Mouse (Mus musculus): Measurements from ENCODE around the gene Kctd14. TPM values are rescaled to one million over a fixed set of nuclear protein-coding genes. Genes with fewer than 3 reads are reported as not detected.

Kctd14 gene
- polyA plus RNA-seq, 1 experiment from 2014 or later: 1.4 TPM

GRCm38 (mm10) chr7:97446171-97446925 is 4.8 kb upstream of the Kctd14 start:
- Histone ChIP-seq H3K4me1 (peaks cover 12% of the 10 kb centered on the region), H3K9ac (no peak overlapping the region), H3K9me3 (peaks cover 9% of the 10 kb centered on the region), H3K4me3 (no peak overlapping the region), H3K4me2 (no peak overlapping the region), H3K27ac (replicated peaks) (peak overlapping the region; percentile 77), H3K36me3 (no peaks in the 10 kb centered on the region), H3K27me3 (replicated peaks) (no peaks in the 10 kb centered on the region)
- WGBS: 23% methylated on average over 6 of the region's 6 CpGs
- ATAC-seq (ENCODE audit: extremely low read depth, insufficient number of reproducible peaks, low FRiP score, low TSS enrichment): peak; percentile 63; the same call in 1 of the 2 replicates

DNA sequence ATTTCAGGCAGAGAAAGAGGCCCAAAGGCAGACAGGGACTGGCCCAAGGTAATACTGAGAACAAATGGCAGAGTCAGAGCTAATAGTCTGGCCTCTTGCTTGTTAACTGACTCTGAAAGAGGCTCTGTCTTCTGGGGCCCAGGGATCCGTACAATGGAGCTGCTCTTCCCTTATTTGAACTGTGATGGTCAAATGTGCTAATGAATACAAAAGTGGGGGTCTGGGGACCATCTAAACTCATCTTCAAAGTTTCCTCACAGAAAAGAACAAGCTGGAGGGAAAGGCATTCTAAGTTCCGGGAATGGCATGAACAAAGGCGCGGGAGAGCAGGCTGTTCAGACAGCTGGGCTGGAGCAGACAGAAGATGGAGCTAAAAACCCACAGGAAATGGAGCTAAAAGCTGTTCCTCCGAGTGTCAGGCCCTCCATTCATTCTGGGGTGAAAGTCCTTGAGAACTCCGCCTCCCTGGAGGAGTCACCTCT is 4.0 kb upstream of the Kctd14 start:
- H3K36me3 ChIP-seq: no peaks in the 10 kb centered on the region
- H3K27ac ChIP-seq (replicated peaks): peak overlapping the region; percentile 77
- H3K9me3 ChIP-seq: peaks cover 9% of the 10 kb centered on the region
- H3K4me1 ChIP-seq: peaks cover 12% of the 10 kb centered on the region
- no peak overlapping the region for H3K4me3 ChIP-seq
- no peak overlapping the region for H3K4me2 ChIP-seq
- no peak for ATAC-seq (ENCODE audit: extremely low read depth, insufficient number of reproducible peaks, low FRiP score, low TSS enrichment)
- 57% methylated on average over 6 of the region's 6 CpGs for WGBS
- no peaks in the 10 kb centered on the region for H3K27me3 ChIP-seq (replicated peaks)
- no peak overlapping the region for H3K9ac ChIP-seq

DNA sequence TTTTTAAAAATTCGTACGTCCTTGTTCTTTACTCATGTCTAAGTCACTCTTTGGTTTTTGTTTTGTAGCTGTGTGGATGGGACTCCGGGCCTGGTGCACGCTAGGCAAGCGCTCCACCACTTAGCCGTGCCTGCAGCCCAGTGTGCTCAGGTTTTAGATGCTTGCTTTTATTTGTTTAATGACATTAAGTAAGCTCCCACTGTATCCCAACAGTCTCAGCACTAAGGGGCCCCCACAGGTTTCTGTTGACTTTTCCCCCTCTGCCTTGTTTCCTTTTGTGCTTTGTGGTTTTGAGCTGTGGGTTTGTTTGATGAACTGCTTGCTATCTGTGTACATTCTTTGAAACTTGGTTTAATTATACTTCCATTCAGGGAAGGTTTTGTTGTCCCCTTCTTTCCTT is 1.1 kb downstream of the Kctd14 start:
- 83% methylated on average over 6 of the region's 6 CpGs for WGBS
- Histone ChIP-seq H3K27me3 (replicated peaks) (no peaks in the 10 kb centered on the region), H3K27ac (replicated peaks) (no peak overlapping the region), H3K36me3 (no peaks in the 10 kb centered on the region), H3K4me2 (no peak overlapping the region), H3K4me1 (peaks cover 14% of the 10 kb centered on the region), H3K4me3 (no peak overlapping the region), H3K9ac (no peak overlapping the region), H3K9me3 (peaks cover 9% of the 10 kb centered on the region)
- no peak for ATAC-seq (ENCODE audit: extremely low read depth, insufficient number of reproducible peaks, low FRiP score, low TSS enrichment)

GRCm38 (mm10) chr7:97453141-97453921 is 2.2 kb downstream of the Kctd14 start:
- Histone ChIP-seq H3K27ac (replicated peaks) (peak overlapping the region; percentile 36; the same call in 1 of the 2 replicates), H3K4me2 (peak overlapping the region; percentile 96), H3K27me3 (replicated peaks) (no peaks in the 10 kb centered on the region), H3K4me1 (peaks cover 14% of the 10 kb centered on the region), H3K36me3 (0 out of 2 replicates have a peak, but pooled peaks cover 3% of the 10 kb centered on the region), H3K9ac (peak overlapping the region; percentile 83), H3K4me3 (peak overlapping the region; percentile 60), H3K9me3 (peaks cover 9% of the 10 kb centered on the region)
- peak; percentile 25; the same call in 1 of the 2 replicates for ATAC-seq (ENCODE audit: extremely low read depth, insufficient number of reproducible peaks, low FRiP score, low TSS enrichment)
- 3% methylated on average over 27 of the region's 27 CpGs for WGBS

DNA sequence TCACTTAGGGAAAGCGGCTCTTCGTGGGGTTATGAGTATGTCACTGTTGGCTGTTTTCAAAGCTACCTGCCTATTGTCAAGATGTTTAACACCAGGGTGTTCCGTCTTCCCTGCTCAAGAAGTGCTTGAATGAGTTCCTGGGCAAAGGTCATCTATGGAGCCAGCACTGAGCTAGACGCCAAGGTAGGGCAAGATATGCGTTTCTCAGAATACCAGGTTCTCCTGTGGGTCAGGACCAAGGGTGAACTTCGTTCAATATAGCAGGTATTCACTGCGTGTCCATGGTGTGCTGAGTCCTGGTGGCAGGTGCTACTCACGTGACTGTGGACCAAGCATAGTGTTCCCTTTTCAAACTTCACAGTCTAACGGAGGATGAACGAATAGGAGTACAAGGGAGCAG is 3.7 kb downstream of the Kctd14 start:
- 86% methylated on average over 10 of the region's 10 CpGs for WGBS
- ATAC-seq (ENCODE audit: extremely low read depth, insufficient number of reproducible peaks, low FRiP score, low TSS enrichment): no peak
- Histone ChIP-seq H3K4me2 (no peak overlapping the region), H3K27me3 (replicated peaks) (no peaks in the 10 kb centered on the region), H3K4me3 (no peak overlapping the region), H3K27ac (replicated peaks) (no peak overlapping the region), H3K36me3 (0 out of 2 replicates have a peak, but pooled peaks cover 3% of the 10 kb centered on the region), H3K9me3 (no peaks in the 10 kb centered on the region), H3K4me1 (peaks cover 14% of the 10 kb centered on the region), H3K9ac (no peak overlapping the region)

- no peaks in the 10 kb centered on the region for H3K9me3 ChIP-seq
- no peak overlapping the region for H3K27ac ChIP-seq (replicated peaks)
- WGBS: 76% methylated on average over 3 of the region's 3 CpGs
- no peak overlapping the region for H3K4me3 ChIP-seq
- H3K4me2 ChIP-seq: no peak overlapping the region
- H3K4me1 ChIP-seq: peaks cover 14% of the 10 kb centered on the region
- H3K36me3 ChIP-seq: 0 out of 2 replicates have a peak, but pooled peaks cover 3% of the 10 kb centered on the region
- no peak overlapping the region for H3K9ac ChIP-seq
- no peak for ATAC-seq (ENCODE audit: extremely low read depth, insufficient number of reproducible peaks, low FRiP score, low TSS enrichment)
- no peaks in the 10 kb centered on the region for H3K27me3 ChIP-seq (replicated peaks)
These were observed 4.5 kb downstream of the Kctd14 start for GRCm38 (mm10) chr7:97455577-97455976.

- WGBS: 73% methylated on average over 5 of the region's 5 CpGs
- Histone ChIP-seq H3K9ac (no peak overlapping the region), H3K4me2 (no peak overlapping the region), H3K36me3 (no peaks in the 10 kb centered on the region), H3K4me3 (no peak overlapping the region), H3K4me1 (no peaks in the 10 kb centered on the region), H3K9me3 (no peaks in the 10 kb centered on the region), H3K27ac (replicated peaks) (no peak overlapping the region), H3K27me3 (replicated peaks) (no peaks in the 10 kb centered on the region)
- ATAC-seq (ENCODE audit: extremely low read depth, insufficient number of reproducible peaks, low FRiP score, low TSS enrichment): no peak
These were observed 21.9 kb downstream of the Kctd14 start for GRCm38 (mm10) chr7:97473001-97473400.

DNA sequence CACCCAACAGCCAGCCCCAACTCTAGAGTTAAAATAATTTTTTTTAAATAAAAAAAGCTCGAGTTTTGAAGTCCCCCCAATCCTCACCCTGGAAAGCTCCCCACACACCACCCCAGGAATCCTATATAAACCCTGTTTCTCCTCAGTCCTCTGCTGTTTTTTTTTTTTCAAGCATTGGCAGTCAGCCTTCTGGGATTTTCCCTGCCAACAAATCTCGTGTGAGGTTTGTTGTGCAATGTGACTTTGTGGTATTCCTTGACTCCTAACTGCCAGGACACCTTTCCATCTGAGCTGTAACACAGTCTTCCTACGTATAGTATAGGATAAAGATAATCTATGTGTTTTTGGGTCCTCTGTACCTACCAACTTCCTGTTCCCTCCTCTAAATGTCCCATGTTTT is 28.2 kb downstream of the Kctd14 start:
- ATAC-seq (ENCODE audit: extremely low read depth, insufficient number of reproducible peaks, low FRiP score, low TSS enrichment): no peak
- H3K36me3 ChIP-seq: no peaks in the 10 kb centered on the region
- H3K9ac ChIP-seq: no peak overlapping the region
- peaks cover 22% of the 10 kb centered on the region for H3K4me1 ChIP-seq
- no peak overlapping the region for H3K4me2 ChIP-seq
- no peaks in the 10 kb centered on the region for H3K27me3 ChIP-seq (replicated peaks)
- no peak overlapping the region for H3K27ac ChIP-seq (replicated peaks)
- H3K4me3 ChIP-seq: no peak overlapping the region
- WGBS: 43% methylated on average over 3 of the region's 3 CpGs
- H3K9me3 ChIP-seq: no peaks in the 10 kb centered on the region

DNA sequence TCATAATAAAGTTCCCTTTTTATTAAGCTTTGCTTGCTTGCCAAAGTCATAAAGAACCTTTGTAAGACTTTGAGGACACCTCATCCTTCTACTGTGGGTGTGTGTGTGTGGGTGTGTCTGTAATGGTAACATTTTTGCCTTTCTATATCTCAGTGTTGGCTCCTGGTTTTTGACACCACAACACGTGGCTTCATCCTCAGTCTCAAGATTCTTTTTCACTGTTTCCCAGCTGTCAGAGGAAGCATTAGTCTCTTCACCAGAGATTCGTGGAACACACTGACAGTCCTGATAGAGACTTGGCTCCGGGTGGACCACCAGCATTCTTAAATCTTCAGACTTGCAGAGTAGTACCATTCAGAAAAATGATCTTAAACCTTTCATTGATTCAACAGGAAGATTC is 29.2 kb downstream of the Kctd14 start:
- Histone ChIP-seq H3K9ac (peak overlapping the region; percentile 24; the same call in 1 of the 2 replicates), H3K27ac (replicated peaks) (no peak overlapping the region), H3K4me1 (peaks cover 22% of the 10 kb centered on the region), H3K4me3 (peak overlapping the region; percentile 67), H3K27me3 (replicated peaks) (no peaks in the 10 kb centered on the region), H3K9me3 (no peaks in the 10 kb centered on the region), H3K4me2 (peak overlapping the region; percentile 84), H3K36me3 (peaks cover 7% of the 10 kb centered on the region)
- 15% methylated on average over 3 of the region's 3 CpGs for WGBS
- no peak for ATAC-seq (ENCODE audit: extremely low read depth, insufficient number of reproducible peaks, low FRiP score, low TSS enrichment)

GRCm38 (mm10) chr7:97480821-97481339 is 29.8 kb downstream of the Kctd14 start, which contains the start of gene Ints4:
Gene Ints4 (plus strand): TSS chr7:97480956.
- no peaks in the 10 kb centered on the region for H3K27me3 ChIP-seq (replicated peaks)
- peak within 1 kb of the TSS; percentile 81 for H3K9ac ChIP-seq
- H3K9me3 ChIP-seq: no peaks in the 10 kb centered on the region
- H3K4me3 ChIP-seq: peak within 1 kb of the TSS; percentile 67
- H3K36me3 ChIP-seq: peaks cover 12% of the 10 kb centered on the region
- H3K4me1 ChIP-seq: peaks cover 22% of the 10 kb centered on the region
- H3K27ac ChIP-seq (replicated peaks): peak within 1 kb of the TSS; percentile 68
- WGBS: under 1% methylated on average over 24 of the region's 24 CpGs
- H3K4me2 ChIP-seq: peak within 1 kb of the TSS; percentile 84
- ATAC-seq (ENCODE audit: extremely low read depth, insufficient number of reproducible peaks, low FRiP score, low TSS enrichment): peak; percentile 90

- no peak overlapping the region for H3K4me3 ChIP-seq
- H3K27ac ChIP-seq (replicated peaks): no peak overlapping the region
- ATAC-seq (ENCODE audit: extremely low read depth, insufficient number of reproducible peaks, low FRiP score, low TSS enrichment): no peak
- H3K4me2 ChIP-seq: no peak overlapping the region
- peaks cover 22% of the 10 kb centered on the region for H3K4me1 ChIP-seq
- no peak overlapping the region; the same call in 1 of the 2 replicates for H3K9ac ChIP-seq
- H3K9me3 ChIP-seq: no peaks in the 10 kb centered on the region
- H3K27me3 ChIP-seq (replicated peaks): no peaks in the 10 kb centered on the region
- H3K36me3 ChIP-seq: peaks cover 36% of the 10 kb centered on the region
- 77% methylated on average over 2 of the region's 2 CpGs for WGBS
These were observed 32.3 kb downstream of the Kctd14 start for GRCm38 (mm10) chr7:97483378-97483777.
